Mouse (Mus musculus) brain, adult 2 months (tissue): Measurements from ENCODE around the gene Rufy2.
"Not testable (repeated sequence)": the region's sequence is repeated elsewhere in the genome, so short reads cannot be mapped to it uniquely, and the experiment has no call there.

Source experiments
- DNase-seq: peaks from one replicate; pipeline ENCODE4 v3.0.0; 2011; ENCODE audit warnings: low read depth, low spot score

The Rufy2 gene

GRCm38 (mm10) chr10:63051267-63051666 lies 71.2 kb downstream of the Rufy2 start:
- DNase-seq = no peak

GRCm38 (mm10) chr10:63052011-63052410 lies 72.0 kb downstream of the Rufy2 start:
- DNase-seq = no peak

- DNase-seq = no peak
These were observed 73.0 kb downstream of the Rufy2 start for GRCm38 (mm10) chr10:63053007-63053406.

GRCm38 (mm10) chr10:63054071-63054470 lies 74.0 kb downstream of the Rufy2 start:
- not testable (repeated sequence) for DNase-seq

- DNase-seq = no peak
These were observed 74.6 kb downstream of the Rufy2 start for GRCm38 (mm10) chr10:63054586-63054985.

- no peak for DNase-seq
These were observed 77.1 kb downstream of the Rufy2 start for GRCm38 (mm10) chr10:63056966-63057750.

- no peak for DNase-seq
These were observed 79.8 kb downstream of the Rufy2 start, which contains the start of gene Pbld1 for GRCm38 (mm10) chr10:63059862-63060261. Gene Pbld1, plus strand, starts transcription at chr10:63060162.

- DNase-seq = no peak
These were observed 80.4 kb downstream of the Rufy2 start for GRCm38 (mm10) chr10:63060406-63060805.

- DNase-seq = no peak
These were observed 81.2 kb downstream of the Rufy2 start for GRCm38 (mm10) chr10:63061266-63061665.

- no peak for DNase-seq
These were observed 82.7 kb downstream of the Rufy2 start for GRCm38 (mm10) chr10:63062696-63063095.

GRCm38 (mm10) chr10:63063365-63063764 lies 83.3 kb downstream of the Rufy2 start:
- no peak for DNase-seq

- no peak for DNase-seq
These were observed 84.5 kb downstream of the Rufy2 start for GRCm38 (mm10) chr10:63064516-63064915.

- DNase-seq = no peak
These were observed 85.5 kb downstream of the Rufy2 start for GRCm38 (mm10) chr10:63065561-63065960.

- DNase-seq = peak; percentile 93
These were observed 86.0 kb downstream of the Rufy2 start for GRCm38 (mm10) chr10:63065988-63066387.
